Mouse (Mus musculus): ENCODE measurements around the gene Vps45. TPM values are rescaled to one million over a fixed set of nuclear protein-coding genes. Genes with fewer than 3 reads are reported as not detected.
"Not testable (repeated sequence)": the region's sequence is repeated elsewhere in the genome, so short reads cannot be mapped to it uniquely, and the experiment has no call there.

Vps45 gene
- total RNA-seq, 2 experiments from 2014 or later, result 22.3 to 26.0 TPM

DNA sequence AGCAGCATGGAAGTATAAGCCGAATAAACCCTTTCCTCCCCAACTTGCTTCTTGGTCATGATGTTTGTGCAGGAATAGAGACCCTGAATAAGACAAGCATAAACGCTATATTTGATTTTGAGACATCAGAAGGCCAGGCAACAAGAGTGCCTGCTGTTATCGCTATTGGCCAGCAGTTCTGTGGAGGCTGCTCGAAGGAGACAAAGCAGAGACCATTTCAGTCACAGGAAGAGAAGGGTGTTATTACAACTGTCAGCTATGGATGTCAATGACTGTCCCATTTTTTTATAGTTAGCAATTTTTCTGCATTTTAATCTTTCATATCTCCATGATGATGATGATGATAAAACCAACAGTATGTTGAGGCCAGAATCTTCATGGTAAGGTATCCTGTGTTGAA lies 23.4 kb upstream of the Vps45 start:
- intact Hi-C loops (cut with DNase I), result no loop called here
- DNase-seq, result no peak

DNA sequence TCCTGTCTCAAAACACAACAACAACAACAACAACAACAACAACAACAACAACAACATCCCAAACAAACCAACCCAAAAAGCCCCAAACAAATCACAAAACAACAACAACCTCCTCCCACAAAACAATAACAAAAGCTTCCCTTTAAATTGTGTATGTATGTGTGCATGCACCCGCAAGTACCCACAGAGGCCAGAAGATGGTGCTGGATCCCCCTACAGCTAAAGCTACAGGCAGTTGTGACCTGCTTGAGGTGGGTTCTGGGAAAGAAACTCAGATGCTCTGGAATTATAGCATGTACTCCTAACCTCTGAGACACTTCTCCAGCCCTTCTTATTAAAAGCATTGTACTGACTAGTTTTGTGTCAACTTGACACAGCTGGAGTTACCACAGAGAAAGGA lies 22.7 kb upstream of the Vps45 start:
- intact Hi-C loops (cut with DNase I), result no loop called here
- DNase-seq, result no peak

DNA sequence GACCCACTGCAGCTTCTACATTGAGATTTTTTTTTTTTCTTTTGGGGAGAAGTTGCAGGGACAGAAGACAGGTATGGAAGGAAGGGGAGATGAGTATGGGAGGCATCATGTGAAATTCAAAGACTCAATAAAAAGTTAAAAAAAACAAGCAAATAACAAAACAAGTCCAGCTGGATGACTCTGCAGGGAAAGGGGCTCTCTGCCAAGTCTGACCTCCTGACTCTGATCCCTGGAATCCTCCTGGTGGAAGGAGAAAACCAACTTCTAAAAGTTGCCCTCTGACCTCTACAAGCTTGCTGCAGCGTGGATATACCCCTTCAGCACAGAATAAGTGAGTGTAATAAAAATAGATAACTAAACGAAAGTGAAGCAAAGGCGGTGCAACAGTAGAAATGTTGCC lies 20.4 kb upstream of the Vps45 start:
- DNase-seq, result no peak
- intact Hi-C loops (cut with DNase I), result no loop called here

- intact Hi-C loops (cut with DNase I), result no loop called here
- no peak for DNase-seq
Observed at GRCm38 (mm10) chr3:96078066-96078465, 19.8 kb upstream of the Vps45 start.

DNA sequence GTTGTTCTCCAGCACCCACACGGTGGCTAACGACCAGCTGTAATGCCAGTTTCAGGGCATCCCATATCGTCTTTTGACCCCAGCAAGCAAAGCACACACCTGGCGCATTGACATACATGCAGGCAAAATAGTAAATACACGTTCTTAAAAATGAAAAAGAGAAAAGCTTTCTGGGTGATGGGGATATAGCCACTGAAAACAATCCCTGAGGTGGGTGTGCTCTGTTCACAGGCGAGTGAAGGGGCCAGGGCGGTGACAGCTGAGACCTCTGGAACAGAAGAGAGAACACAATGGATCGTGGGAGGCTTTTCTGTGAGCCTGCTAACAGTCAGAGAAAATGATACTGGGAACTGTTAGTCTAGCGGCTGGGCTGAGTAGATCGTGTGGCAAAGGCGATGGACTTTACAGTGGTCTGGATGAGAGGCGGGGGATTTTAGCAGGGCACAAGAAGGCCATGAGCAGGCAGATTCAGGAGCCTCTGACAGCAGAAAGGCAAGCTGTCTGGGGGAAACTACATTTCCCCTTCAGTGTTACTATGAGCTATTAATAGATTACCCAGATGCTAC lies 14.7 kb upstream of the Vps45 start:
- DNase-seq, result no peak
- intact Hi-C loops (cut with DNase I), result no loop called here

DNA sequence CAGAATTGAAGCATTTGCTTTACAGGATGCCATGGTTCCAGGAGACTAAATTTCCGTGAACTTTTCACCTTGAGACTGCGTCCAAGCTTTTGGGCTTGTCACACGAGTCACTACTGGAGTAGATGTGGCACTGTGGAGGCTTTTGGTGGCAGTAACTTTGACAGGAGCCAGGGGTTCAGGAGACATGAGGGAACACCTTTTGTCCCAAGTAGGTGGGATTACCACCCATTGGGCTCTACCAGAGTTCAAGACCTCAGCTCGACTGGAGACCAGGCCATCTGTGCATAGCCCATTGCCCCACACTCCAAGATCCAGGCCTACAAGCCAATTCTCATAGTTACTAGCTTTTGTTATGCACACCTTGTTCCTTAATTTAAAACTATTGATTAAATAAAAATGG lies 12.0 kb upstream of the Vps45 start:
- no peak for DNase-seq
- intact Hi-C loops (cut with DNase I), result no loop called here

DNA sequence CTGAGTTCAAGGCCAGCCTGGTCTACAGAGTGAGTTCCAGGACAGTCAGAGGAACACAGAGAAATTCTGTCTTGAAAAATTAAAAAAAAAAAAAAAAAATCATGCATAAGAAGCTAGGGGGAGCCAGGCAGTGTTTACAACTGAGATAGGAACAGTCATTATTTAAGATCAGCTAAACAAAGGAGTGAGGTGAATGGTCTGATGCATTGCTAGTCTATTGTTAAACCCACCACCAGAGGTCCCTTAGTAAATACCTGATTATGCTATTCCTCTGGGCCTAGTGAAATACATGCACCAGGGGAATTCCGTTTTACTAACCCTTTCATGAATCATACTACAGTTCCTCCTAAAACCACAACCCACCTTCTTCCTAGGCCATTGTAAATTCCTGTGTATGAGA lies 11.3 kb upstream of the Vps45 start:
- intact Hi-C loops (cut with DNase I), result loop anchor here (5.0 kb wide), 1 partner anchor 148 kb away; the partner anchor contains the start of genes Bola1 and Hist2h2ab
- DNase-seq, result no peak

DNA sequence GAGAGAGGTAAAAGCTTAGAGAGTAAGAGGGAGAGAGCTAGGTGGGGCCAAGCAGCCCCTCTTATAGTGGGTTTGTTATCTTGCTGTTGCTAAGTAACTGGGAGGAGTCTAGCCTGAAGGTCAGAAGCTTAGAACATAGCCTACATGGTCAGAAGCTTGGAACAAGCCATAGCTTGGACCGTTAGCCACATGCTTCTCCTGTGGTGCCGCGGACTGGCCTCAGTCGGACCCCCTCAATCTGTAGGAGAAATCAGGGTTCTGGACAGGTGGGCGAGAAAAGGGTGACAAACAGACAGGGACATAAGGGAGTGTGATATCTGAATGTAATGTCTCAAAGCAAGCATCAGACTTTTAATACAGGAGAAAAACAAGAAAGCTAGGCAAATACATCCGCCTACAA lies 10.8 kb upstream of the Vps45 start:
- no peak for DNase-seq
- intact Hi-C loops (cut with DNase I), result loop anchor here (5.0 kb wide), 1 partner anchor 148 kb away; the partner anchor contains the start of genes Bola1 and Hist2h2ab

DNA sequence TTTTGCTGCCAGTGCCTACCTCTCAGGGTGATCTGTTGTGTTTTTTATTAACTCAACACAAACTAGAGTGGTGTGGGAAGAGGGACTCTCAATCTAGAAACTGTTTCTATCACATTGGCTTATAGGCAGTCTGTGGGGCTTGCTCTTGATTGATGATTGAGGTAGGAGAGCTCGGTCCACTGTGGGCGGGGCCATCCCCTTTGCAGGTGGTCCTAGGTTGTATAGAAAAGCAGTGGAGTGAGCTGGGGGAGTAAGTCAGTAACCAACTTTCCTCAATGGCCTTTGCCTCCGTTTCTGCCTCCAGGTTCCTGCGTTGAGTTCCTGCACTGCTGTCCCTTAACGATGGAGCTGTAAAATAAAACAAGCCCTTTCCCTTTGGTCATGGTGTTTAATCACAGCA lies 8.5 kb upstream of the Vps45 start:
- DNase-seq, result no peak
- intact Hi-C loops (cut with DNase I), result loop anchor here (1.0 to 5.0 kb wide), 2 partner anchors 82 to 151 kb away; partner anchors contain the start of genes Bola1 and Hist2h2ab

DNA sequence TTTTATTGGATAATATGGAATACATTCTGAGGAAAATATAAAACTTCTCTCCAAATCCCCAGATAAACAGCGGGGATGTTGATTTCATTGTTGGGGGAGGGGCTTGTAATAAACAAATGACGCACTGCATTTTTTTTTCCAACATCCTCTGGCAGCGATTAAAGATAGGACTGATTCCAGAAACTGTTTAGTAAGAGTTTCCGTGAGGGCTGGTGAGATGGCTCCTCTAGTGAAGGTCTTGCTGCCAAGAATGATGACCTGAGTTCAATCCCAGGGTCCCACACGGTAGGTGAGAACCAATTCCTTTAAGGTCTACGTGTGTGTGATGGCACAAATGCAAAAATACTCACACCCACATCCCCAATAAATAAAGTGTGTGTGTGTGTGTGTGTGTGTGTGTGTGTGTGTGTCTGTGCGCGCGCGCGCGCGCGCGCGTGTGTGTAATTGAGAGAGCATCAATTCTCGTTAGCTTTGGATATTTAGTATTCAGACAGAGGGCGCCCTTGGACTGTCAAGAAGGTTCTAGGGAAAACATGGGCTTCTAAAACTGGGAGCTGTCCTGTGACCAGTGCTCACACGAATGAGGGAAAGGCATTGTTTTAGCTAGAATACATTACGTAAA lies 7.6 kb upstream of the Vps45 start:
- intact Hi-C loops (cut with DNase I), result loop anchor here (1.0 to 5.0 kb wide), 2 partner anchors 82 to 151 kb away; partner anchors contain the start of genes Bola1 and Hist2h2ab
- peak; percentile 41 to 57 for DNase-seq

GRCm38 (mm10) chr3:96065147-96065546 lies 6.9 kb upstream of the Vps45 start:
- no peak for DNase-seq
- intact Hi-C loops (cut with DNase I), result loop anchor here (5.0 kb wide), 1 partner anchor 152 kb away; the partner anchor contains the start of genes Bola1 and Hist2h2ab

GRCm38 (mm10) chr3:96064217-96064616 lies 6.0 kb upstream of the Vps45 start:
- DNase-seq, result no peak
- intact Hi-C loops (cut with DNase I), result no loop called here

DNA sequence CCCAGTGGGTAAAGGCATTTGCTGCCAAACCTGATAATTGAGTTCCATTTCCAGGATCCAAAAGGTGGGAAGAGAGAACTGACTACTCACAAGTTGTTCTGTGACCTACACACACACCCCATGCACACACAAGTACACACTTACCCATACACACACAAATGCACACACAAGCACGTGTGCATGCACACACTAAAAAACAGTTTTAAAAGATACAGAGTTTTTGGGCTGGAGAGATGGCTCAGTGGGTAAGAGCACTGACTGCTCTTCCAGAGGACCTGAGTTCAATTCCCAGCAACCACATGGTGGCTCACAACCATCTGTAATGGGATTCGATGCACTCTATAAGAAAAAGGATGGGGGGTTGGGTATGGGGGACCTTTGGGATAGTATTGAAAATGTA lies 5.0 kb upstream of the Vps45 start:
- intact Hi-C loops (cut with DNase I), result no loop called here
- DNase-seq, result no peak

- intact Hi-C loops (cut with DNase I), result no loop called here
- no peak for DNase-seq
Observed at GRCm38 (mm10) chr3:96060146-96060545, 1.9 kb upstream of the Vps45 start.

DNA sequence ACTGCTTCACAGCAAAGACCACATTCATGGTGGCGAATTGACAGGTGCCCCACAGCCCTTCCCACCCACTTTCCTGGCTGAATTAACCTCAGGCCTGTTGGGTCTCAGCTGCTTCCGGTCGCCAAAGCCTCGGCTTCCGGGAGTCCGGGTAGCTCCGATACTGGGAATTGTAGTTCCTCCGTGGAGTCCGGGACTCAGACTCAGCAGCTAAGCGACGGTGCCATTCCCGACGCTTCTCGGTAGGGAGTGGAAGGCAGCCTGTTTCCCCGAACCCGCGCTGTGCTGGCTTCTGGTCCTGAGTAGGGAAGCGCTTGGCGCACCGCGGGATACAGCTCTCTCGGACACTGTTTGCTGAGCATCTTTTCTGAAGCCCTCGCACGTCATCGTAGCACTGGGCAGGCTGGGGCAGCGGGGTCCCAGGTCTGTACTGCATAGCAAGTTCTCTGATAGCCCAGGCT lies 490 bp downstream of the Vps45 start:
- intact Hi-C loops (cut with DNase I), result loop anchor here (2.0 kb wide), 1 partner anchor 47 kb away; the partner anchor contains the start of gene Otud7b
- peak; percentile 86 to 88 for DNase-seq

DNA sequence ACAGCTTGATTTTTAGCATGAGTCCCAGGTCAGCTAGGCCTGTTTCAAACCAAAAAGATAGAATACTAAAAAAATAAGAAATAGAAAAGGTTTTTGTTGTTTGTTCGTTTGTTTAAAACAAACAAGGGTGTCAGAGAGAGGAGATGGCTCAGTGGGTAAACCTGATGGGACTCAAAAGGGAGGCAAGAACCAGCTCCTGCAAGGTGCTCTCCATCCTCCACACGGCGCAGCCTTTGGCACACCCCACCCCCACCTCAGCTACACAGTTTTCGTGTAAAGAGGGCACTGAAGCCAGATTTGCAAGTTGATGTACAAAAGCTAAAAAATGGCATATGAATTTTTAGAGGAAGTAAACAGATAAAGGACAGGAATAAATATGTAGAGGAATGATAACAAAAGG lies 2.2 kb downstream of the Vps45 start:
- intact Hi-C loops (cut with DNase I), result no loop called here
- DNase-seq, result no peak

DNA sequence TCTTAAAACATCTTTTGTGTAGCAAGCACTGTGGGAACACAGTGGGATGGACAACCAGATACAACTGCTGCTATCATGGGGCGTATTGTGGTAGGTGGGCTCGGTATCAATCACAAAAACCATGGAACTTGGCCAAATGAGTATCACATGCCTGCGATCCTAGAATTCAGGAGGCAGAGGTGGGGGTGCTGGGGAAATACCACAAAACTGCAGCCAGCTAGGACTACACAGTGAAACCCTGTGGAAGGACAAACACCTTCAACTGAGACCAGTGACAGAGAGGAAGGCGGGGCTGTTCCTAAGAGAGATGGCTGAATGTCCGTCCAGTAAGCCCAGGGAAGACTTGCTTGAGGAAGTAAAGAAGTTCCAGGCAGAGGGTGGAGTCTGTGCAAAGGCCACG lies 3.0 kb downstream of the Vps45 start:
- intact Hi-C loops (cut with DNase I), result no loop called here
- DNase-seq, result no peak

GRCm38 (mm10) chr3:96051839-96052238 lies 6.4 kb downstream of the Vps45 start:
- peak; percentile 19 to 37 for DNase-seq
- intact Hi-C loops (cut with DNase I), result loop anchor here (1.0 to 5.0 kb wide), 2 partner anchors 87 to 190 kb away; no protein-coding TSS in a partner anchor

- no peak for DNase-seq
- intact Hi-C loops (cut with DNase I), result loop anchor here (5.0 kb wide), 1 partner anchor 189 kb away; no protein-coding TSS in a partner anchor
Observed at GRCm38 (mm10) chr3:96051186-96051585, 7.1 kb downstream of the Vps45 start.

DNA sequence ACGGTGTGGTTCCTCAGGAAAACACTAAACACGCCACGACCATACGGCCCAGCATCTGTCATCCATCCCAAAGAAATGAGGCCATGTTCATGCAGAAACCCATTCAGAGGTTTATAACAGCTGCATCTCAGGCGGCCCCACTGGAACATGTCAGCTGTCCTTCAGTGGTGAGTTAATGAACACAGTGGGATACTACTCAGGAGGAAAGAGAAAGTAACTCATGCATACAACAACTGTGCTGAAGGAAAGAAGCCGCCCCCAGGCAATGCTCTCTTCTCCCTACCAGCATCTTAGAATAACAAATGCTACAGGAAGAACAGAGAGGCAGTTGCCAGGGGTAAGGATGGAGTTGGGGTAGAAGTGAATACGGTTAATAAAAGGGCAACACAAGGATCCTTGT lies 7.5 kb downstream of the Vps45 start:
- DNase-seq, result no peak
- intact Hi-C loops (cut with DNase I), result loop anchor here (5.0 kb wide), 1 partner anchor 188 kb away; no protein-coding TSS in a partner anchor

GRCm38 (mm10) chr3:96044559-96044958 lies 13.7 kb downstream of the Vps45 start:
- DNase-seq; intact Hi-C loops (cut with DNase I): not testable (repeated sequence)

- intact Hi-C loops (cut with DNase I), result no loop called here
- DNase-seq, result no peak
Observed at GRCm38 (mm10) chr3:96043104-96043503, 15.2 kb downstream of the Vps45 start.

All from heart, postnatal 36 days (tissue).